Mouse (Mus musculus) lung, adult 2 months (tissue): ENCODE results near the gene 1810009A15Rik. TPM values are rescaled to one million over a fixed set of nuclear protein-coding genes. Genes with fewer than 3 reads are reported as not detected.
"Not testable (repeated sequence)": the region's sequence is repeated elsewhere in the genome, so short reads cannot be mapped to it uniquely, and the experiment has no call there.

ENCODE experiments used
- DNase-seq: peaks from one replicate; pipeline ENCODE4 v3.0.0; 2022
- H3K4me1 ChIP-seq: fragments of 200-500 bp; 2 replicates; pipeline ENCODE4 v1.6.1; 2011; ENCODE audit warnings: low read length; ENCODE audit not compliant: control insufficient read depth, insufficient read depth
- H3K4me3 ChIP-seq: fragments of 200-500 bp; replicated peaks from 2 replicates; pipeline ENCODE3; 2011; ENCODE audit warnings: low read depth, mild to moderate bottlenecking, control low read depth, low read length; ENCODE audit errors: extremely low read depth
- CTCF ChIP-seq: fragments of 200-500 bp; IDR thresholded peaks from 2 replicates; pipeline ENCODE4 v1.5.1; 2011; ENCODE audit warnings: mild to moderate bottlenecking, low read length, control low read depth; ENCODE audit not compliant: insufficient read depth
- POLR2A ChIP-seq: fragments of 200-500 bp; IDR thresholded peaks from 2 replicates; pipeline ENCODE4 v1.6.1; 2011; ENCODE audit warnings: low read depth, mild to moderate bottlenecking, control low read depth, low read length, borderline replicate concordance; ENCODE audit errors: extremely low read depth
- whole genome bisulfite sequencing: fragments of 180-500 bp; shearing (Covaris S2); methylation state at CpG from one replicate; pipeline ENCODE4 v1.1.7; 2018; 5-methylcytosine and 5-hydroxymethylcytosine counted together
- polyA plus RNA-seq: library from polyadenylated mRNA; depleted of rRNA; stranded (reverse); fragments of >200 nt; gene quantifications from 2 replicates; pipeline ENCODE4 v1.2.3, GENCODE M21; 2012

1810009A15Rik gene
- polyA plus RNA-seq, 1 experiment, result 15.4 TPM

DNA sequence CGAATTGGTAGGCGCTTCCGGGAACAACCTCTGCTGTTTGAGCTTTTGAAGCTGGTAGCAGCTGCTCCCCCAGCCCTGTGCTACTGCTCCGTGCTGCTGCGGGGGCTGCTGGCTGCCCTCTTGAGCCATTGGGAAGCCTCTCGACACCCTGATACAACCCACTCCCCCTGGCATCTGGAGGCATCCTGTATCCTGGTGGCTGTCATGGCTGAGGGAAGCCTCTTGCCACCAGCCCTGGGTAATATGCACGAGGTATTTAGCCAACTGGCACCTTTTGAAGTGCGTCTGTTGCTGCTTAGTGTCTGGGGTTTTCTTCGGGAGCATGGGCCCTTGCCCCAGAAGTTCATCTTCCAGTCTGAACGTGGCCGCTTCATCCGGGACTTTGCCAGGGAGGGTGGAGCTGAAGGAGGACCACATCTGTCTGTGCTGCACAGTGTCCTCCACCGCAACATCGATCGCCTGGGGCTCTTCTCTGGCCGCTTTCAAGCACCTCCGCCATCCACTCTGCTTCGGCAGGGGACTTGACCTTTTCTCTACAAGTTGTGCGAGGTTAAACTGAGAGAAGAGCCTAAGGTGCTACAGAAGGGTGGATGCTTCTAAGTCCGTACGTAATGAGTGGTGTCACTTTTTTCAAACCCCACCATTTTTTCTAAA lies 8.7 kb downstream of the 1810009A15Rik start:
- 16% methylated on average over 21 of the region's 21 CpGs for WGBS
- H3K4me3 ChIP-seq, H3K4me1 ChIP-seq: not testable (repeated sequence)
- DNase-seq, result peak; percentile 23
- 0 out of 2 replicates have a peak, but pooled peaks have one; percentile 13 for TF ChIP-seq POLR2A

DNA sequence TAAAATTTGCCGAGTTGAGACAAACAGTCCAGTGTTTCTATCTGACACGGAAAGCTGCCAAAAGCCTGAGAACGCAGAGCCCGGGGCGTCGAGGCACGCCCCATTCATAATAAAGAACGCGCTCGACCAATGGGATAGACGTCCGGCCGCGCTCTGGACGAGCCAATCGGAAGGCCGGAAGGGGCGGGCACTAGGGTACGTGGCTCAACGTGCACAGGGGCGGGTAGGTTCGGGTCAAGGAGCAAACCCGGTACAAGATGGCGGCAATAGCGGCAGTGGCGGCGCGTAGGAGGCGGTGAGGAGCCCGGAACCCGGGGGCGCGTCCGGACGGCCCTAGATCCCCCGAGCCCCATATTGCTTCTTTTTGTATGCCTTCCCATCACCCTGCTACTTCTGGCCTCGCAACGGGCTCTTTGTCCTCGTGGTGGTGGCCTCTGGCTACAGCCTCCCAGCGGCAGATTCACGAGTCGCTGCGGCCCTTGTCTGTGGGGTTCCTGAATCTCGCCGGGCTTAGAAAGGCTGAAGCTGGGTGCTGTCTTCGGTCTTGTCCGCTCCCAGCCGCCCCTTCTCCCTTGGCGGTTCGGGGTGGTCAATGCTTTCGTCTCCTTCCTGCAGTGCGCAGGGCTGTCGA lies 9.3 kb downstream of the 1810009A15Rik start, which contains the start of gene Ganab:
Gene Ganab, plus strand, starts transcription at position 207 of the 631 bp plus-strand sequence.
- peaks cover 9% of the 10 kb centered on the region; the same call in 1 of the 2 replicates for H3K4me1 ChIP-seq
- H3K4me3 ChIP-seq, result peak within 1 kb of the TSS; percentile 97
- DNase-seq, result peak; percentile 92
- TF ChIP-seq POLR2A, result peak; percentile 87; the same call in 1 of the 2 replicates
- TF ChIP-seq CTCF, result no peak
- WGBS, result under 1% methylated on average over 50 of the region's 53 CpGs

DNA sequence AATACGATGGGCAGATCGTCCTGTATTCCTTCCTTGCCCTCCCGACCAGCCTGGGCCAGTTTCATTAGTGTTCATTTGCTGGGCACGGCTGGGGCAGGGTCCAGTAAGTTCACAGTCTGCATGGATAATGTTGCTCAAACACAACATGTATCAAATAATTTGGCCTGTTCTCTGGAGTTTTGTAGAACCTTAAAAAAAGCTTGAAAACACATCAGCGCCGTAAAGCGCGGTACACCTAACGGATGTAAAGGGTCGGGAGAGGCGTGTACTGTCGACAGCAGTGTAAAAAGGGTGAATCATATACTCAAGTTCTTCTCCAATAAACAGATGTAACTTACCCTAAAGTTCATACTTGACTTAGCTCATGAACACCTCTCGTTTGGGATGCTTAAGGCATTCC lies 9.9 kb downstream of the 1810009A15Rik start:
- no peak for TF ChIP-seq POLR2A
- no peak for TF ChIP-seq CTCF
- DNase-seq, result no peak
- under 1% methylated on average over 13 of the region's 13 CpGs for WGBS
- H3K4me1 ChIP-seq, result peaks cover 9% of the 10 kb centered on the region; the same call in 1 of the 2 replicates
- peak overlapping the region; percentile 97 for H3K4me3 ChIP-seq

DNA sequence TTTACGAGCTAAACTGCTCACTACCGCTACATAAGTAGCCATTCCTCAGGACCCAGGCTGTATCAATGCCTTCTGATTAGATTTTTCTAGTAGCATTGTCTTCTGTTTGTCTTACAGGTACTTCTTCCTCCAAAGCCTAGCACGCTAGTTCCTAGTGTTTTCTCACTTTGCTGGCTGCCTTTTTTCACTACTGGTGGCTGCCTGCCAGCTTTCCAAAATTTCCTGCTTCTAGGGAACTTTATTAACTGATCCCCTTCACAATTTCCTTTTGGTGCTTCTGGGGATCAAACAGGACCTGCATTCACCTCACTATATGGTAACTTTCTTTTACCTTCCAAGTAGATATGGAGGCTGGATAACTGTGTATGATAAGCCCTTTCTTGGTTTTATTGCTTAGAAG lies 10.4 kb downstream of the 1810009A15Rik start:
- H3K4me3 ChIP-seq, result no peak overlapping the region
- peaks cover 9% of the 10 kb centered on the region; the same call in 1 of the 2 replicates for H3K4me1 ChIP-seq
- no peak for DNase-seq
- WGBS, result 27% methylated on average over 3 of the region's 3 CpGs
- no peak for TF ChIP-seq CTCF
- no peak for TF ChIP-seq POLR2A

DNA sequence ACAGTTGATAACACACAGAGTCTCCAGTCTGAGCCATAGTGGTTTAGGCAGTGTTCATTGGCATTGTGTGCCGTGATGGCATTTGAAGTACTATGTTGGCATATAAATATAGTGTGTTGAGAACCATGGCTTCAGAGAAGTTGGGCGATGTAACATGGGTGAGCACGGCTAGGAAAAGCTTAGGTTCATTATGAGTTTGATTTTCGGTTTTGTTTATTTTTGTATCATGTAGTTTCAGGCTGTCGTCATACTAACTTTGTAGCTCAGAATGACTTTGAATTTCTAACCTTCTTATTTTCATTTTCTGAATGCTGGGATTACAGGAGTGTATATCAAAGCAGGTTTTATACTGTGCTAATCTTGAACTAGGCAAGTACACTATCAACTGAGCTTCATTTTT lies 14.8 kb downstream of the 1810009A15Rik start:
- no peak for TF ChIP-seq CTCF
- no peak for TF ChIP-seq POLR2A
- Histone ChIP-seq H3K4me3 (no peak overlapping the region), H3K4me1 (peaks cover 5% of the 10 kb centered on the region; the same call in 1 of the 2 replicates)
- no peak for DNase-seq
- 89% methylated on average over 5 of the region's 5 CpGs for WGBS

DNA sequence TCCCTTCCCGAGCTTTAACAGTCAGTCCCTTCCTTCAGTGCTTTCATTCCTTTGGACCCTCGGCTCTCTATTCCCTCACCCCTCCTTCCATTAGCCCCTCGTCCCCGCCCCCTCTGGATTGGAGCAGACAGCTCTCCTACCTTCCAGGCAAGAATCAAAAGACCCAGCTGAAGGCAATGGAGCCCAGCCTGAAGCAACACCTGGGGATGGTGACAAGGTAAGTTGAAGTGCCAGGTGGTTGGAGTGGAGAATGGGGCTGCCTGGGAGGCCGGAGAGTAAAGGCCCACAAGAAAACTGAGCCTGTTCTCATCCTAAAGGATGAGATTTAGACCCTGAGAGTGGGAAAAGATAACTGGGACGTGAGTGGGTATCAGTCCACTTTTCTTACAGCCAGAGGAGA lies 19.9 kb downstream of the 1810009A15Rik start:
- H3K4me1 ChIP-seq, result no peaks in the 10 kb centered on the region
- 91% methylated on average over 6 of the region's 6 CpGs for WGBS
- no peak overlapping the region for H3K4me3 ChIP-seq
- no peak for TF ChIP-seq CTCF
- no peak for TF ChIP-seq POLR2A
- no peak for DNase-seq

DNA sequence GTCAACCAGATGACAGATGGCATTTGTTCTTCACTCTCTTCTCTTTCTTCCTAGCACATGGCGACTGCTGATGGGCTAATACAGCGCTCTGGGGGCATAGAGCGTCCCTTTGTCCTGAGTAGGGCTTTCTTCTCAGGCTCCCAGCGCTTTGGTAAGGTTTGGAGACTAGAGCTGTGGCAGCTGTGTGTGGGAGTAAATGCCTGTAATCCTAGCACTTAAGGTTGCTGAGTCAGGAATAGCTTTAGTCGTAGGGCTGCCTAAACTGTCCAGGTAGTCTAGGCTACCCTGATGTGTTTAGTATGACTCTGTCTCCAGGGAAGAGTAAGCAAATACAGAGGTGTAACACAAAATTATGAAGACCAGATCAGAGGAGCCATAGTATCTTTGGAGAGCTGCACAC lies 23.2 kb downstream of the 1810009A15Rik start:
- 97% methylated on average over 5 of the region's 5 CpGs for WGBS
- Histone ChIP-seq H3K4me1 (no peaks in the 10 kb centered on the region), H3K4me3 (no peak overlapping the region)
- DNase-seq, result no peak
- TF ChIP-seq POLR2A, result no peak
- TF ChIP-seq CTCF, result no peak

DNA sequence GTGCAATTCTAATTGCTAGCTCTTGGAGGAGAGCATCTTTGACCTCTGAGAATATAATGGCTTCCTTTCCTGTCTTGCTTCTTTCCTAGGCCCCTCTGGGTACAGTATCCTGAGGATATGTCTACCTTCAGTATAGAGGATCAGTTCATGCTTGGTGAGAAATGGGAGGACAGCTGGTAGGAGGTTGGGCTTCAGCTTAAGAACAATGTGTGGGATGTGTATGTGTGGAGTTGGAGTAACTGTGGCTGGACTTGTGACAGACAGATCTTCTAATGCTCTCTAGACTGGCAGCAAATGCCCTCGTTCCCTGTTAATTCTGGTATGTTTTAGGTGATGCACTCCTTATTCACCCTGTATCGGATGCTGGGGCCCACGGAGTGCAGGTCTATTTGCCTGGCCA lies 25.6 kb downstream of the 1810009A15Rik start:
- 96% methylated on average over 3 of the region's 3 CpGs for WGBS
- TF ChIP-seq POLR2A, result no peak
- no peak for TF ChIP-seq CTCF
- DNase-seq, result no peak
- Histone ChIP-seq H3K4me3 (no peak overlapping the region), H3K4me1 (no peaks in the 10 kb centered on the region)

DNA sequence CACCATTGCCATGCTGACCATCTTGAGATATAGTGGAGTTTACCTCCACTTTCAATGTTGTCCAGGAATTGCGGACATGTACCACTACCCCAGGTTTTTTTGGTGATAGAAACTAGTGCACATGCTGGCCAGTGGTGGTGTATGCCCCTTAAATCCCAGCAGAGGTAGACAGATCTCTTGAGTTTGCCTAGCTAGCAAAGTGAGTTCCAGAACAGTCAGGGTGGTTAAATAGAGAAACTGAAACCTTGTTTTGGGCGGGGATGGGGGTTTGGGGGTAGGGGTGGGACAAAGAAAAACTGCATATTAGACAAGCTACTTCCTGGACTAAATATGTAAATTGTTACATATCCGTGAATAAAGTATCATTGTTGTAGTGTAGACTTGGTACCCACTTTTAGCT lies 30.3 kb downstream of the 1810009A15Rik start:
- no peak for TF ChIP-seq CTCF
- TF ChIP-seq POLR2A, result no peak
- H3K4me3 ChIP-seq, result no peak overlapping the region
- peaks cover 5% of the 10 kb centered on the region for H3K4me1 ChIP-seq
- 85% methylated on average over 3 of the region's 3 CpGs for WGBS
- no peak for DNase-seq

DNA sequence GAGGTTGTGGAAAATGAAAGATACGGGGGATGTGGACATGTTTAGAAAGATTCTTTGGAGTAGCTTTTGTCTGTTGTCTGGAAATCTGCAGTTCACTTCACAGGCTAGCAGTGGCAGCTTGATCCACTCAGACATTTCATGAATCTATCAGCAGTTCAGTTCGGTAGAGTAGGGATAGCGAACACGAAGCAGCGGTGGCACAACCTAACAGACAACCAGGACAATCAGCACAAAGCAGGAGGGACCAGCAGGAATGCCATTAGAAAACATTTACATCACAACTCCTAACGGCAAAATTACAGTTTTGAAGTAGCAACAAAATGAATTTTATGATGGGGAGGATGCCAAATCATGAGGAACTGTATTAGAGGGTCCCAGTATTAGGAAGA lies 31.0 kb downstream of the 1810009A15Rik start:
- WGBS, result 68% methylated on average over 6 of the region's 6 CpGs
- TF ChIP-seq POLR2A, result no peak
- no peak for TF ChIP-seq CTCF
- DNase-seq, result no peak
- Histone ChIP-seq H3K4me3 (no peak overlapping the region), H3K4me1 (peaks cover 5% of the 10 kb centered on the region)
